In the genomic region with DNA sequence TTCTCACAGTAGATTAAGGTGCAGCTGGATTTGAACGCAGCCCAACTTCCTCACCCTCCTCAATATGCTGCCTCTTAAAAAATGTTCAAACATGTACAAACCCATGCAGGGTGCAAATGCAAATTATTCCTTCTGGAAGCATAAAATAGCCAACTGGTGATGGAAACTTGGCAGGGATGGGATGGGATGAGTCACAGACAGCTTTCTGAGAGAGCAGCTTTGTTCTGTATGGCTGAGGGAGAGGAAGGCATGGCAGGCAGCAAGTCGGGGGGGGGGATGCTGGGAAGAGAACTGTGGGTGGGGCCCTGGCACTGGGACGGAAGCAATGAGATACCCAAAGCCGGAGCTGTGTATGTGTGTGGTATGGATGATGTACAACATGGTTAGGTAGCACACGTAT, we compare ENCODE assay signal across 9 mouse cellular contexts.
A peak's percentile ranks its signal among the peaks of the same experiment; 100 is the strongest.
DNase-seq lines count a peak whose midpoint lies in the region; ATAC-seq lines count a peak whose summit lies in the region.
"Had no signal": no experiment of that assay in that cellular context is flagged by ENCODE, and none has a peak within 500 bp of the region (broad histone marks: within the 10 kb centered on the region; RNA-seq: fewer than 3 reads in every experiment).

No protein-coding gene starts in this region.

- H3K4me1 ChIP-seq in embryonic facial prominence, embryonic 14.5 days (ENCODE audit: control insufficient read depth, insufficient read depth, low read length): no peaks in the 10 kb centered on the region
- H3K4me1 ChIP-seq in embryonic facial prominence, embryonic 10.5 days: peaks cover 8% of the 10 kb centered on the region
- H3K4me1 ChIP-seq in midbrain, embryonic 13.5 days (replicated peaks): no peaks in the 10 kb centered on the region

- H3K9ac ChIP-seq in embryonic facial prominence, embryonic 14.5 days (ENCODE audit: low read depth, low read length): no peak overlapping the region
- no peak overlapping the region for H3K9ac ChIP-seq in midbrain, embryonic 13.5 days (replicated peaks)
- H3K9ac ChIP-seq: limb, embryonic 13.5 days had no signal

- peak; percentile 62 for ATAC-seq in embryonic facial prominence, embryonic 14.5 days (ENCODE audit: low read depth)
- no peak for ATAC-seq in midbrain, embryonic 13.5 days

- H3K36me3 ChIP-seq in embryonic facial prominence, embryonic 14.5 days (ENCODE audit: control insufficient read depth, insufficient read depth, low read length): no peaks in the 10 kb centered on the region
- H3K36me3 ChIP-seq in embryonic facial prominence, embryonic 10.5 days (replicated peaks): no peaks in the 10 kb centered on the region
- no peaks in the 10 kb centered on the region for H3K36me3 ChIP-seq in midbrain, embryonic 13.5 days
- H3K36me3 ChIP-seq: limb, embryonic 13.5 days had no signal

- 77% methylated on average over 5 of the region's 5 CpGs for WGBS in embryonic facial prominence, embryonic 14.5 days
- 88% methylated on average over 5 of the region's 5 CpGs for WGBS in embryonic facial prominence, embryonic 10.5 days
- WGBS in midbrain, embryonic 13.5 days: 90% methylated on average over 5 of the region's 5 CpGs

- no peaks in the 10 kb centered on the region for H3K27me3 ChIP-seq in embryonic facial prominence, embryonic 14.5 days (replicated peaks; ENCODE audit: control insufficient read depth, insufficient read depth, low read length)
- no peaks in the 10 kb centered on the region for H3K27me3 ChIP-seq in embryonic facial prominence, embryonic 10.5 days (replicated peaks; ENCODE audit: low read depth, poor library complexity, severe bottlenecking)
- no peaks in the 10 kb centered on the region for H3K27me3 ChIP-seq in midbrain, embryonic 13.5 days
- H3K27me3 ChIP-seq: limb, embryonic 13.5 days had no signal

- H3K9me3 ChIP-seq in embryonic facial prominence, embryonic 14.5 days (ENCODE audit: control insufficient read depth, low read length): no peaks in the 10 kb centered on the region
- no peaks in the 10 kb centered on the region for H3K9me3 ChIP-seq in embryonic facial prominence, embryonic 10.5 days
- no peaks in the 10 kb centered on the region for H3K9me3 ChIP-seq in midbrain, embryonic 13.5 days
- H3K9me3 ChIP-seq: limb, embryonic 13.5 days had no signal

- H3K4me3 ChIP-seq in embryonic facial prominence, embryonic 14.5 days (ENCODE audit: low read depth, low read length): no peak overlapping the region
- no peak overlapping the region for H3K4me3 ChIP-seq in embryonic facial prominence, embryonic 10.5 days
- no peak overlapping the region for H3K4me3 ChIP-seq in midbrain, embryonic 13.5 days (replicated peaks)
- H3K4me3 ChIP-seq: limb, embryonic 13.5 days had no signal

- DNase-seq in embryonic facial prominence, embryonic 14.5 days (ENCODE audit: low spot score): peak; percentile 57
- DNase-seq in embryonic facial prominence, embryonic 10.5 days (ENCODE audit: low spot score): no peak
- DNase-seq in adrenal gland, postnatal 14 days: peak; percentile 43
- peak; percentile 86 to 90 for DNase-seq in frontal cortex, adult 2 months (ENCODE audit: extremely low spot score in 1 of 2, low spot score in 1 of 2)
- peak; percentile 28 to 48 for DNase-seq in layer of hippocampus, postnatal 10 days (ENCODE audit: low spot score in 2 of 2)
- peak; percentile 71 to 90 for DNase-seq in right cerebral cortex, postnatal 36 days (ENCODE audit: low spot score in 2 of 2)
- no peak for DNase-seq in testis, postnatal 14 days (ENCODE audit: low spot score)

- no peak overlapping the region for H3K27ac ChIP-seq in embryonic facial prominence, embryonic 14.5 days (replicated peaks; ENCODE audit: low read depth, low read length)
- H3K27ac ChIP-seq in embryonic facial prominence, embryonic 10.5 days (replicated peaks): no peak overlapping the region
- no peak overlapping the region for H3K27ac ChIP-seq in midbrain, embryonic 13.5 days
- H3K27ac ChIP-seq: limb, embryonic 13.5 days had no signal

- H3K4me2 ChIP-seq in embryonic facial prominence, embryonic 14.5 days (ENCODE audit: low read depth, low read length): no peak overlapping the region
- H3K4me2 ChIP-seq in midbrain, embryonic 13.5 days (replicated peaks): no peak overlapping the region
- H3K4me2 ChIP-seq: limb, embryonic 13.5 days had no signal

Comparison
In these comparisons a context has a peak if more than half of its experiments do, and no peak if none do; other contexts are left out.
1. DNase-seq: peak in embryonic facial prominence, embryonic 14.5 days (single experiment), adrenal gland, postnatal 14 days (single experiment), frontal cortex, adult 2 months (2 of 2), layer of hippocampus, postnatal 10 days (2 of 2) and right cerebral cortex, postnatal 36 days (2 of 2); none in embryonic facial prominence, embryonic 10.5 days (single experiment) and testis, postnatal 14 days (single experiment).